Mouse (Mus musculus): ENCODE data around the gene AC170998.1. TPM values are rescaled to one million over a fixed set of nuclear protein-coding genes. Genes with fewer than 3 reads are reported as not detected.

AC170998.1 gene
- polyA plus RNA-seq, 1 experiment, result 1.8 TPM

- TF ChIP-seq POLR2A (IDR thresholded peaks at IDR 0.05; ENCODE audit: extremely low read depth, insufficient read depth, low read length) (0 out of 2 replicates have a peak, but pooled peaks have one; percentile 39), CTCF (IDR thresholded peaks at IDR 0.05; ENCODE audit: extremely low read depth, insufficient read depth, low read length) (no peak)
These were observed 33.6 kb upstream of the AC170998.1 start for GRCm38 (mm10) chr17:28692341-28692710.

GRCm38 (mm10) chr17:28693086-28693485 is 32.8 kb upstream of the AC170998.1 start:
- TF ChIP-seq CTCF (IDR thresholded peaks at IDR 0.05; ENCODE audit: extremely low read depth, insufficient read depth, low read length) (no peak), POLR2A (IDR thresholded peaks at IDR 0.05; ENCODE audit: extremely low read depth, insufficient read depth, low read length) (no peak)
- no peak overlapping the region for H3K27ac ChIP-seq (ENCODE audit: insufficient read depth, low read length)
- H3K4me1 ChIP-seq (ENCODE audit: control insufficient read depth, insufficient read depth, low read length), result peaks cover 23% of the 10 kb centered on the region
- peak overlapping the region; percentile 9; the same call in 1 of the 2 replicates for H3K4me3 ChIP-seq (ENCODE audit: insufficient read depth, low read length)

More at GRCm38 (mm10) chr17:28692341-28692710, 33.6 kb upstream of the AC170998.1 start:
- Histone ChIP-seq H3K4me1 (ENCODE audit: control insufficient read depth, insufficient read depth, low read length) (peaks cover 18% of the 10 kb centered on the region), H3K27ac (ENCODE audit: insufficient read depth, low read length) (peak overlapping the region; percentile 88), H3K4me3 (ENCODE audit: insufficient read depth, low read length) (peak overlapping the region; percentile 43)

- no peak overlapping the region; the same call in 1 of the 2 replicates for H3K4me3 ChIP-seq (ENCODE audit: insufficient read depth, low read length)
- H3K27ac ChIP-seq (ENCODE audit: insufficient read depth, low read length), result no peak overlapping the region
- peaks cover 26% of the 10 kb centered on the region for H3K4me1 ChIP-seq (ENCODE audit: control insufficient read depth, insufficient read depth, low read length)
- no peak for TF ChIP-seq CTCF (IDR thresholded peaks at IDR 0.05; ENCODE audit: extremely low read depth, insufficient read depth, low read length)
- no peak for TF ChIP-seq POLR2A (IDR thresholded peaks at IDR 0.05; ENCODE audit: extremely low read depth, insufficient read depth, low read length)
These were observed 31.8 kb upstream of the AC170998.1 start for GRCm38 (mm10) chr17:28694078-28694477.

- H3K27ac ChIP-seq (ENCODE audit: insufficient read depth, low read length), result no peak overlapping the region
- TF ChIP-seq CTCF (IDR thresholded peaks at IDR 0.05; ENCODE audit: extremely low read depth, insufficient read depth, low read length) (no peak), POLR2A (IDR thresholded peaks at IDR 0.05; ENCODE audit: extremely low read depth, insufficient read depth, low read length) (no peak)
- no peak overlapping the region for H3K4me3 ChIP-seq (ENCODE audit: insufficient read depth, low read length)
- H3K4me1 ChIP-seq (ENCODE audit: control insufficient read depth, insufficient read depth, low read length), result peaks cover 26% of the 10 kb centered on the region
These were observed 31.1 kb upstream of the AC170998.1 start for GRCm38 (mm10) chr17:28694832-28695231.

- H3K4me1 ChIP-seq (ENCODE audit: control insufficient read depth, insufficient read depth, low read length), result peaks cover 26% of the 10 kb centered on the region
- no peak for TF ChIP-seq CTCF (IDR thresholded peaks at IDR 0.05; ENCODE audit: extremely low read depth, insufficient read depth, low read length)
- no peak for TF ChIP-seq POLR2A (IDR thresholded peaks at IDR 0.05; ENCODE audit: extremely low read depth, insufficient read depth, low read length)
- H3K4me3 ChIP-seq (ENCODE audit: insufficient read depth, low read length), result no peak overlapping the region; the same call in 1 of the 2 replicates
- no peak overlapping the region for H3K27ac ChIP-seq (ENCODE audit: insufficient read depth, low read length)
These were observed 29.2 kb upstream of the AC170998.1 start for GRCm38 (mm10) chr17:28696641-28697040.

- Histone ChIP-seq H3K4me3 (ENCODE audit: insufficient read depth, low read length) (no peak overlapping the region; the same call in 1 of the 2 replicates), H3K27ac (ENCODE audit: insufficient read depth, low read length) (no peak overlapping the region), H3K4me1 (ENCODE audit: control insufficient read depth, insufficient read depth, low read length) (peaks cover 26% of the 10 kb centered on the region)
- TF ChIP-seq POLR2A (IDR thresholded peaks at IDR 0.05; ENCODE audit: extremely low read depth, insufficient read depth, low read length), result no peak
- TF ChIP-seq CTCF (IDR thresholded peaks at IDR 0.05; ENCODE audit: extremely low read depth, insufficient read depth, low read length), result no peak
These were observed 28.3 kb upstream of the AC170998.1 start for GRCm38 (mm10) chr17:28697290-28698195.

GRCm38 (mm10) chr17:28698245-28698644 is 27.6 kb upstream of the AC170998.1 start:
- Histone ChIP-seq H3K27ac (ENCODE audit: insufficient read depth, low read length) (no peak overlapping the region), H3K4me3 (ENCODE audit: insufficient read depth, low read length) (no peak overlapping the region), H3K4me1 (ENCODE audit: control insufficient read depth, insufficient read depth, low read length) (peaks cover 26% of the 10 kb centered on the region)
- TF ChIP-seq CTCF (IDR thresholded peaks at IDR 0.05; ENCODE audit: extremely low read depth, insufficient read depth, low read length), result no peak
- no peak for TF ChIP-seq POLR2A (IDR thresholded peaks at IDR 0.05; ENCODE audit: extremely low read depth, insufficient read depth, low read length)

GRCm38 (mm10) chr17:28698672-28699071 is 27.2 kb upstream of the AC170998.1 start:
- TF ChIP-seq POLR2A (IDR thresholded peaks at IDR 0.05; ENCODE audit: extremely low read depth, insufficient read depth, low read length) (no peak), CTCF (IDR thresholded peaks at IDR 0.05; ENCODE audit: extremely low read depth, insufficient read depth, low read length) (no peak)
- Histone ChIP-seq H3K4me1 (ENCODE audit: control insufficient read depth, insufficient read depth, low read length) (peaks cover 26% of the 10 kb centered on the region), H3K4me3 (ENCODE audit: insufficient read depth, low read length) (no peak overlapping the region), H3K27ac (ENCODE audit: insufficient read depth, low read length) (no peak overlapping the region)

- TF ChIP-seq CTCF (IDR thresholded peaks at IDR 0.05; ENCODE audit: extremely low read depth, insufficient read depth, low read length) (no peak), POLR2A (IDR thresholded peaks at IDR 0.05; ENCODE audit: extremely low read depth, insufficient read depth, low read length) (no peak)
- Histone ChIP-seq H3K4me3 (ENCODE audit: insufficient read depth, low read length) (no peak overlapping the region), H3K27ac (ENCODE audit: insufficient read depth, low read length) (no peak overlapping the region), H3K4me1 (ENCODE audit: control insufficient read depth, insufficient read depth, low read length) (peaks cover 24% of the 10 kb centered on the region)
These were observed 26.1 kb upstream of the AC170998.1 start for GRCm38 (mm10) chr17:28699789-28700188.

GRCm38 (mm10) chr17:28701171-28701570 is 24.7 kb upstream of the AC170998.1 start:
- H3K27ac ChIP-seq (ENCODE audit: insufficient read depth, low read length), result no peak overlapping the region
- TF ChIP-seq POLR2A (IDR thresholded peaks at IDR 0.05; ENCODE audit: extremely low read depth, insufficient read depth, low read length) (no peak), CTCF (IDR thresholded peaks at IDR 0.05; ENCODE audit: extremely low read depth, insufficient read depth, low read length) (no peak)

More at GRCm38 (mm10) chr17:28701171-28701570, 24.7 kb upstream of the AC170998.1 start:
- H3K4me3 ChIP-seq (ENCODE audit: insufficient read depth, low read length), result no peak overlapping the region
- peaks cover 22% of the 10 kb centered on the region for H3K4me1 ChIP-seq (ENCODE audit: control insufficient read depth, insufficient read depth, low read length)

All from cortical plate, adult 2 months (tissue).